Mouse (Mus musculus) MN1 (cell line): ENCODE measurements around the gene Serpina3a.

Experiments used
- DNase-seq: peaks from one replicate; pipeline ENCODE4 v3.0.0-alpha.2; 2016; ENCODE audit warnings: low spot score

Gene Serpina3a

DNA sequence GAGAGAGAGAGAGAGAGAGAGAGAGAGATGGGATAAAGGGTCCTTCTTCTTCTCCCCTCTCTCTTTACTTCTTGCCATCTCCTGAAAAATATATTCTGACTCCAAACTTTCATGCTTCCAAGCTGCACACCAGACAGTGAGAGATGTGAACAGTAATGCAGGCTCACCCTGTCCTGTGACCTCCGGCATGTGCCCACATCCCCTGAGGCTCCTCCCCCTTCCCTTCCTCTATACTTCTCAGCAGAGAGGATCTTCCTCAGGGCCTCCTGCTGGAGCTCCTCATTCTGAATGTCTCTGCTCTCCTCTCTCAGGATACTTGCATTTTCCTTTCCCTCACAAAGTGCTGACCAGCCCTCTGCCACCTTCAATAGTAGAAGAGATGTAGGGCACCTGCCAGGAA lies 29.9 kb downstream of the Serpina3a start:
- no peak for DNase-seq

DNA sequence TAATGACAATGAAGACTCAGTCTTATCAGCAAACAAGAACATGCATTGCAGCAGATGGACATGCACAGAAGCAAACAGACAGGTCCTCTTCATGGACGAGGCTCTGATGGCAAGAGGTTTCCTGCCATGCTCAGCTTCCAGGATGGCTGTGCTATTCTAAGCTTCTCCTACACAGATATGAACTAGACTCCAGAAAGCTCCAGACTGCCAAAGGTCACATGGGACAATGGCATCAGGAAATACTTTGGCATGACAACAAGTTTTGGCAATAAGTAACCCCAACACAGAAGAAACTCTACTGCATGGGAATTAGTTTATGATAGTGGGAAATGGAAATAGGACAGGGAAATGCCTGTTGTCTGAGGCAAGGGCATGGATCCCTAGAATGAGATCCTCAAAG lies 30.8 kb downstream of the Serpina3a start:
- DNase-seq, result no peak

- no peak for DNase-seq
Measured at GRCm38 (mm10) chr12:104145571-104145970, 33.0 kb downstream of the Serpina3a start.

DNA sequence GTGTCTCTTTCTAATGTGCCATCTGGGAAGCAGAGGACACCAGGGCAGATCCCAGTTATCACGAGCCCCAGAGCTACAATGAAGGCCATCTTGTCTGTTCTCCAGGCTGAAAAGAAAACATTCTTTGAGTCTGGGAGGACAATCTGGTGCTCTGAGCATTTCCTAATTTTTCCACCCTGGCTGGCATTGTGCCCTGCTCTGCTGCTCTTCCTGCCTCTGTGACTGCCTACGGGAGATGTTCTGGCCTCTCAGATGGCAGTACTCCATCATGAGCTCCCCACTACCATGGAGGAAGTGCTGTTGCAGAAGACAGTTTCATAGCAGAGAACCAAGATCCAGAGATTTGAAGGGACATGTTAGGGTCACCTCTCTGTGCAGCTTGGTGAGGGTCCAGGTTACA lies 39.5 kb downstream of the Serpina3a start:
- no peak for DNase-seq

DNA sequence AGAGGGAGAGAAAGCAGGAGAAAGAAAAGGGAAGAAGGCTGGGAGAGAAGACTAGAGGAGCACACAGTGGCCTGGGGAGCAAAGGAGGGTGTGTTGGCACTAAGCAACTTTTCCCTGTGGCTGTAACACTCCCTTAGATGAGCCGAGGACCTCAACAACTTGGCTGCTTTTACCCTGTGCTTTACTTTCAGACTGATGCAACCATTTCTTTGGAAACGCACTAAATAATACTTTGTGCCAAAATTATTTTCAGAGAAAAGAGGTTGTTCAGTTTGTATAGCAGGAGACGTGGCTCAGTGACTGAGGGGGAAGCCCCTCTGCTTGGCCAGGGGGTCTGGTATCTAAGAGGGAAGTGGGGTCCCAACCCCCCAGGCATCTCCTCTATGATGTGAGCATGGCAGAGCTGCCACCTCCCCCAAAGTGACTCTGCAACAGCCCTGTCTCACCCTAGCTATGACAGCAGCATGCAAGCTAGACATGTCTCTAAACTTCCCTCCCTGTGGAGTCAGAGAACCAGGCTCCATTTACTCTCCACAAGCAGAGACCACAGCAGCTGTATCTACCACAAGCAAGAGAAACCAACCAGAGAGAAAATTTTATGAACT lies 40.6 kb downstream of the Serpina3a start:
- DNase-seq, result no peak

DNA sequence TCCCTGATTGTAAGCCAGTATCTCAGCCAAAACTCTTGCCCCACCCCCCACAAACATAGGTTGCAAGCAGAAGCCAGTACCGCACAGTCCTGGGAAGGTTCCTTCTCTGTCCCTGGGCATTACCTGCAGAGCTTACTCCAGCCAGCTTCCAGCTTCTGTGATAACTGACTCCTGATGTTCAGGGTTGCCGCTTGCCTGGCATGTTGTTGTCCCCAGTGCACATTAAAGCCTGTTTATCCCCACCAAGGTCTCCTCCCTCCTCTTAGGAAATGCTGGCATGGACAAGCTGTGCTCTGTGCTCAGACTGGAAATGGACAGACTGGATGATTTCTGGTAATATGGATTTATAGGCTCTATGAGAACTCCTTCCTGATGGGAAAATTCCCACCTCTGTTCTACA lies 41.1 kb downstream of the Serpina3a start, which contains the start of gene Serpina3c:
TSS of gene Serpina3c (minus strand) at position 215 of the 400 bp plus-strand sequence.
- DNase-seq, result no peak
